Mouse (Mus musculus) liver, adult 2 months (tissue): ENCODE results near the gene Hs1bp3.

Experiments used
- CTCF ChIP-seq: fragments of 200-500 bp; IDR thresholded peaks from 2 replicates; pipeline ENCODE4 v1.5.1; 2011; ENCODE audit warnings: low read depth, low read length, control low read depth
- POLR2A ChIP-seq: fragments of 200-500 bp; IDR thresholded peaks from 2 replicates; pipeline ENCODE4 v1.6.1; 2011; ENCODE audit warnings: low read length, control low read depth; ENCODE audit not compliant: insufficient read depth; ENCODE audit errors: extremely low read depth

- TF ChIP-seq CTCF (no peak), POLR2A (no peak)
These were observed 48.6 kb downstream of the Hs1bp3 start for GRCm38 (mm10) chr12:8361866-8362265.
